Mouse (Mus musculus): ENCODE measurements around the gene Cd82. TPM values are rescaled to one million over a fixed set of nuclear protein-coding genes. Genes with fewer than 3 reads are reported as not detected.

Cd82 gene
- 162 TPM for total RNA-seq (2023)

GRCm38 (mm10) chr2:93462760-93463159 lies at the start of gene Cd82:
Cd82 (minus strand) TSS chr2:93463140.

Other genes starting within 250 kb of the Cd82 start
- 0.15 TPM for gene Tspan18, start 128.6 kb downstream of the Cd82 start, total RNA-seq (2023)
- gene Gm10803, start 97.4 kb upstream of the Cd82 start, total RNA-seq (2023), result not detected
- not detected for gene Alx4, start 179.2 kb upstream of the Cd82 start, total RNA-seq (2023)